Mouse (Mus musculus): Measurements from ENCODE around the gene Ppp1r13l.

DNA sequence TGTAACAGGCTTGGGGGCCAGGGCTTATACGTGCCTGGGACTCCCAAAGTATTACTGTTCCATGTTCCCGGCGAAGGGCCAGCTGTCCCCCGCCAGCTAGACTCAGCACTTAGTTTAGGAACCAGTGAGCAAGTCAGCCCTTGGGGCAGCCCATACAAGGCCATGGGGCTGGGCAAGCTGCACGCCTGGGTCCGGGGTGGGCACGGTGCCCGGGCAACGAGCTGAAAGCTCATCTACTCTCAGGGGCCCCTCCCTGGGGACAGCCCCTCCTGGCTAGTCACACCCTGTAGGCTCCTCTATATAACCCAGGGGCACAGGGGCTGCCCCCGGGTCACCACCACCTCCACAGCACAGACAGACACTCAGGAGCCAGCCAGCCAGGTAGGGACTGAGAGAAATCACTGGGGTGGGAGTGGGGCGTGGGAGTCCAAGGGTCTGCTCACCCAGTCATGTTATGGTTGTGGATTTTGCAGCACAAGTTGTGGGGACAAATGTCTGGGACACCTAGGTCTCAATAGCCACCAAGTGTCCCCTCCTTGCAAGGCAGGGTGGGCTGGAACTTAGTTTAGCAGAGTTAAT lies 51.3 kb downstream of the Ppp1r13l start:
- no peak for TF ChIP-seq POLR2A (IDR thresholded peaks at IDR 0.05; ENCODE audit: borderline replicate concordance, control insufficient read depth, low read depth, low read length)
- TF ChIP-seq CTCF (IDR thresholded peaks at IDR 0.05; ENCODE audit: control insufficient read depth, insufficient read depth, low read length) = no peak
